Mouse (Mus musculus): Measurements from ENCODE around the gene Reps1.

DNA sequence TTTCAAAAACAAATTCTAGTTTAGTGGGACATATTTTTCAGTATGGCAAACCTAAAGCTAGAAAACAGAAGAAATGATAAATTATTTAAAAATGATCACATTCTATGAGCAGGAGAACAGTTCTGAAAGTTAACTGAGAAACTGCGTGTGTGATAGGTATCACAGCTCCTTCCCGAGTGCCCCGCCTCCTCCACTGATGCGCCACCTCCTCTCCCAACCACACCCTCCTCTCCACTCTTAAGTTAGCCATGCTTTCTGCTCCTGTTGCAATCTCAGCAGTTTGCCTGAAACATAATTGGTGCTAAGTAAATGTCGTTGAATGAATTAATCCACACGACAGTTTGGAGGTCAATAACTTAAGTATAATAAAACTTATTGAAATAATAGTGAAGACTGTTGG, 27.1 kb downstream of the Reps1 start:
- TF ChIP-seq EP300 (IDR thresholded peaks at IDR 0.05; ENCODE audit: low read depth) (no peak), CTCF (IDR thresholded peaks at IDR 0.05; ENCODE audit: low read depth) (no peak)
